Mouse (Mus musculus) midbrain, embryonic 14.5 days (tissue): ENCODE measurements at regions not wholly inside any gene's neighbourhood (a gene's known extent, or its start where the extent isn't known, plus 50 kb on each side); places are given as distances from the start of the nearest gene placed in this dataset.

Experiments
- ATAC-seq: fragments of 200-750 bp; cut with Nextera tagmentation; 2 replicates; pipeline ENCODE4 v1.8.0; 2017; ENCODE audit warnings: moderate number of reproducible peaks, moderate library complexity; ENCODE audit not compliant: low FRiP score, low TSS enrichment
- DNase-seq: peaks from one replicate; pipeline ENCODE4 v3.0.0-alpha.2; 2015
- H3K27ac ChIP-seq: fragments of 300-500 bp; sonication (generic); replicated peaks from 2 replicates; pipeline ENCODE4 v1.5.1; 2014; ENCODE audit warnings: mild to moderate bottlenecking, low read depth, low read length, moderate library complexity
- H3K27me3 ChIP-seq: fragments of 300-500 bp; sonication (generic); 2 replicates; pipeline ENCODE4 v1.6.1; 2014; ENCODE audit warnings: low read length, control low read depth, mixed read lengths; ENCODE audit not compliant: control insufficient read depth, insufficient read depth
- H3K36me3 ChIP-seq: fragments of 300-500 bp; sonication (generic); 2 replicates; pipeline ENCODE4 v1.6.1; 2014; ENCODE audit warnings: low read length, control low read depth; ENCODE audit not compliant: control insufficient read depth, insufficient read depth
- H3K4me1 ChIP-seq: fragments of 300-500 bp; sonication (generic); 2 replicates; pipeline ENCODE4 v1.6.1; 2014; ENCODE audit warnings: mild to moderate bottlenecking, antibody characterized with exemption, low read length, control low read depth; ENCODE audit not compliant: control insufficient read depth, insufficient read depth
- H3K4me2 ChIP-seq: fragments of 300-500 bp; sonication (generic); 2 replicates; pipeline ENCODE4 v1.6.1; 2014; ENCODE audit warnings: mild to moderate bottlenecking, low read length, moderate library complexity
- H3K4me3 ChIP-seq: fragments of 300-500 bp; sonication (generic); replicated peaks from 2 replicates; pipeline ENCODE4 v1.5.1; 2014; ENCODE audit warnings: low read depth, low read length
- H3K9ac ChIP-seq: fragments of 300-500 bp; sonication (generic); replicated peaks from 2 replicates; pipeline ENCODE4 v1.6.1; 2014; ENCODE audit warnings: mild to moderate bottlenecking, low read length, moderate library complexity
- H3K9me3 ChIP-seq: fragments of 300-500 bp; sonication (generic); 2 replicates; pipeline ENCODE4 v1.6.1; 2016; ENCODE audit warnings: low read length, control low read depth, mixed read lengths; ENCODE audit not compliant: control insufficient read depth
- WGBS: fragments of 180-500 bp; shearing (Covaris S2); extraction: QIAGEN DNeasy Blood & Tissue Kit; methylation state at CpG from one replicate; pipeline ENCODE4 v1.1.7; 2014; 5-methylcytosine and 5-hydroxymethylcytosine counted together

DNA sequence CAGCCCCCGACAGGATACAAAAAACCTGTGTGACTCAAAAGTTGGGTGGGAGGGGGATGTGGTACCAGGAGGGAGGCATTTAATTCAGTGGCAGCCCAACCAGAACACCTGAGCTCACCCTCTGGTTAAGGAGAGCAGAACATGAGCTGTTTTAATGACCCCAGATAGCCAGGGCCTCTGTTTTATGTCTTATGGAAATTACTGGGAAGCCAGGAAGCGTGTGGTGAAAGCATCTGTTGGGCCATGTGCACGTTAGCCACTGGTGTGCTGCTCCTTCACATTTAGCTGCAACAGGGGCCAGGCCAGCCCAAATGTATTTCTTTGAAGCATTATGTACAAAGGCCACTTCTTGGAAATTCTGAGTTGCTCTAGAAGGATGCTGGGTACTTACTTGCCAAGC lies 308.2 kb upstream of the Hnrnpa3 start:
- H3K27ac ChIP-seq: no peak overlapping the region

DNA sequence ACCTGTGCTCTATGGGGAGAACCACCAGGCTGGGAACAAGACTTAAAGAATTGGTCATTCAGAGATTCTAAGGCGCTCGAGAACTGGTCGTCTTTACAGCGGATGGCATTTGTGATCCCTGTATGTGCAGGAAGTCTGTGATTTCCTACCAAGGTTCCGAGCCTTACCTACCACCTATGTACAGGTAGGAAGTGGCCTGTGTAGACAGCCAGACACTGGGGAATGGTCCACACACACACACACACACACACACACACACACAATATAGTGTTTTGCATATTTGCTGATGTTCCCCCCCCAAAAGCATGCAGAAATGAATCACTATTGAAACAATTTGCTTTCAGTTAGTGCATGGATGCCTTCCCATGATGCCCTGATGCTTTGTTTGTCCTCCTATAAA lies 307.1 kb upstream of the Hnrnpa3 start:
- H3K9me3 ChIP-seq: no peaks in the 10 kb centered on the region
- 86% methylated on average over 5 of the region's 5 CpGs for WGBS
- no peaks in the 10 kb centered on the region for H3K4me1 ChIP-seq
- H3K4me3 ChIP-seq: no peak overlapping the region
- DNase-seq (peak; percentile 56), ATAC-seq (0 out of 2 replicates have a peak, but pooled peaks have one; percentile 27)
- H3K9ac ChIP-seq: no peak overlapping the region
- H3K27me3 ChIP-seq: no peaks in the 10 kb centered on the region
- H3K4me2 ChIP-seq: no peak overlapping the region
- peak overlapping the region; percentile 15; the same call in 1 of the 2 replicates for H3K27ac ChIP-seq
- H3K36me3 ChIP-seq: no peaks in the 10 kb centered on the region

More for the DNA sequence above, 308.2 kb upstream of the Hnrnpa3 start:
- Histone ChIP-seq H3K9ac (no peak overlapping the region), H3K4me2 (no peak overlapping the region), H3K4me1 (no peaks in the 10 kb centered on the region), H3K9me3 (no peaks in the 10 kb centered on the region), H3K4me3 (no peak overlapping the region), H3K27me3 (no peaks in the 10 kb centered on the region), H3K36me3 (no peaks in the 10 kb centered on the region)
- DNase-seq (no peak), ATAC-seq (no peak)
- WGBS: 80% methylated on average over 3 of the region's 3 CpGs

DNA sequence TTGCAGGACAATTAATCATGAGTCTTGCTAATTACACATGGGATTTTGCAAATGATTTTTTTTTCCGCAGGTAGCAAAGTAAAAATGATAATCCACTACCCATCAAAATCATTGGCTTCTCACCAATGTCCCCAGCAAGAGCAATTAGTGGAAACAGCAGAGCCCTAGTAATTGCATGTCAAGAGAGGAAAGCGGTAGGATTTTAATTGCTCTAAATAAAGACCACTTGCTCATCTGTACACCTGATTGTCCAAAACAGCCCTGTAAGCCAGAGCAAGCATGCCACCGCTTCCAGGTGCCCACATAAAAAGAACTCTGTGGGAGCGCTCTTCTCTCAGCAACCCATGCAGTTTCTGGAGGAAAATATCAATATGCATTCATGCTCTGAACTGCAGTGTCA lies 306.5 kb upstream of the Hnrnpa3 start:
- ATAC-seq: peak; percentile 46; the same call in 1 of the 2 replicates
- Histone ChIP-seq H3K9ac (no peak overlapping the region), H3K9me3 (no peaks in the 10 kb centered on the region), H3K27ac (peak overlapping the region; percentile 52), H3K36me3 (no peaks in the 10 kb centered on the region), H3K4me1 (no peaks in the 10 kb centered on the region), H3K27me3 (no peaks in the 10 kb centered on the region), H3K4me2 (no peak overlapping the region), H3K4me3 (no peak overlapping the region)
- 59% methylated on average over 4 of the region's 4 CpGs for WGBS
- peak; percentile 56 for DNase-seq

DNA sequence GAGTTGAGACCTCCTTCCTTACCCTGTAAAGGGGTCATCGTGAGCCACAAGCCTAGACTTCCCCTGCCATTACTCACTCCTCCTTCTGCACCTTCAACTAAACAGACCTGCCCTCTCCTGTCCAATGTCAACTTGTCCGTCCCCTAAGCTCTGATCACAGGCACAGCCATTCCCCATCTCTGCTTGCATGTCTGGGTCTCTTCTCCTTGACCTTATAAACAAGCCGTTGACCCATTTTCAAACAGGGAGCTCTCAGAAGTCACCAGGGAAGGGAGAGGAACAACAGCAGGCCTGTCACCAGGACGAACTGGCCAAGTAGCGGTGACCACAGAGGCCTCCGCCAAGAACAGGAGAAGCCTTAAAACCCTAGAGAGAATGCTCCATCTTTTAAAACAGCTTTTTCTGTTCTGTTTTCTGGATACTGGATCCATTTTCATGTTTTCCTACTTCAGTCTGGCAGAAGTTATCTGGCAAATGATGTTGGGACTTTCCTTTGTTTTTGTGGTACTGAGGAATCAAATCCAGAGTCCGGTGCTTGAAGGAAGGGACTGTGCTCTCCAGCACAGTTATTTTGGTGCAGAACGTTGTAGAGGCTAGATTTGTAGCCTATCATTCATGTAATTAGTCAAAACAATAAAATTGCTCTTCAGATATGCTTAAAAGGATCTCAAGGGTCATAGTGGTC lies 302.2 kb upstream of the Hnrnpa3 start:
- H3K9me3 ChIP-seq: no peaks in the 10 kb centered on the region
- DNase-seq (no peak), ATAC-seq (no peak)
- WGBS: 89% methylated on average over 8 of the region's 8 CpGs
- no peak overlapping the region for H3K9ac ChIP-seq
- no peaks in the 10 kb centered on the region for H3K4me1 ChIP-seq
- H3K36me3 ChIP-seq: no peaks in the 10 kb centered on the region
- no peak overlapping the region for H3K4me2 ChIP-seq
- no peak overlapping the region for H3K4me3 ChIP-seq
- no peak overlapping the region for H3K27ac ChIP-seq
- no peaks in the 10 kb centered on the region for H3K27me3 ChIP-seq

DNA sequence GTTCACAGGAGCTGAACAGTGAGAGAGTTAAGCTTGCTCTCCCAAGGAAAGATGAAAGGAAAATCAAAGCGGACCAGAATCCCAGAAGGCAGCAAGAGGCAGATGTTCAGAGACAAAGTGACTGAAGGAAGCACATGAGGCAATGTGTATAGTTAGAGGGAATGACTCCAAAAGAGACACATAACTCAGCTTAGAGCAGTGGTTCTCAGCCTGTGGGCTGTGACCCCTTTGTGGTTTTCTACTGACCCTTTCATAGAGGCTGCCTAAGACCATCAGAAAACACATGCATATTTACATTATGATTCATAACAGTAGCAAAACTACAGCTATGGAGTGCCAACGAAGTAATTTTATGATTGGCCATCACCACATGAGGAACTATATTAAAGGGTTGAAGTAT lies 301.5 kb upstream of the Hnrnpa3 start:
- Histone ChIP-seq H3K4me3 (no peak overlapping the region), H3K27me3 (no peaks in the 10 kb centered on the region), H3K27ac (no peak overlapping the region), H3K36me3 (no peaks in the 10 kb centered on the region), H3K4me1 (no peaks in the 10 kb centered on the region), H3K9me3 (no peaks in the 10 kb centered on the region), H3K4me2 (no peak overlapping the region), H3K9ac (no peak overlapping the region)
- 73% methylated on average over 2 of the region's 2 CpGs for WGBS
- DNase-seq: no peak
- no peak for ATAC-seq

DNA sequence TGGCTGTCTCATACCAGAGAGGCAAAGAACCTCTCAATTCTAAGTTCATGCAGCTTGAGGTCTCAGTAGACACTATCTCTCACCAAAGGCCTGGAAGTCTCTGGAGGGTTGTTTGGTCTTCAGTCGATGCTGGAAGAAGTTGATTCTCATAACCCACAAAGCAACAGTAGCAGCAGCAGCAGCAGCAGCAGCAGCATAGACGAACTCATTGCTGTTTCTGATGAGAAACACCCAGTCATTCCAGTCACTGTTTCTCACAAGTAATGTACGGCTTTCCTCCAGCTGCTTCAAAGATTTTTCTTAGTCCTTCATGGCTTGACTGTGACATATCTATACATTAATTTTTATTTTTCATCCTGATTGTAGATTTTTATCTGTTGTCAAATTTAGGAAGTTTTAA lies 298.1 kb upstream of the Hnrnpa3 start:
- Histone ChIP-seq H3K36me3 (no peaks in the 10 kb centered on the region), H3K27me3 (no peaks in the 10 kb centered on the region), H3K4me3 (no peak overlapping the region), H3K4me2 (no peak overlapping the region), H3K4me1 (no peaks in the 10 kb centered on the region), H3K9me3 (no peaks in the 10 kb centered on the region), H3K9ac (no peak overlapping the region), H3K27ac (no peak overlapping the region)
- no peak for ATAC-seq
- 87% methylated on average over 3 of the region's 3 CpGs for WGBS
- no peak for DNase-seq

DNA sequence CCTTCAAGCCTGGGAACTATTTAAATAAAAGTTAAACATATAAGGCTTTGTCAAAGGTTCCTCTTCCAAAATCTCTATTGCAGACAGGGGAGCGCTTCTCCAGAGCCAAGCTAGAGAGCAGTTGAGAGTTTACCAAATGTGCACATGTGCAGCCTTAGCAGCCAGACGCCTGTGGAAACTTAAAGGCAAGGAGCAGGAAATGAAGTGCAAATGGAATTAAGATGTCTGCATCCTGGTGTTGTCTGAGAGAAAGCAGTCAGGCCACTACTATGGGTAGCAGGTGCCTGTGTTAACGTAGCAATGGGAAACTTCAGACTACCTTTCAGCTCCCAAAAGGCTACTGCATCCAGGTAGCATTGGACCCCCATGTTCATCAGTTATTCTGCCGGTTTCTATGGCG lies 282.4 kb upstream of the Hnrnpa3 start:
- DNase-seq (no peak), ATAC-seq (no peak)
- Histone ChIP-seq H3K27ac (peak overlapping the region; percentile 58), H3K27me3 (no peaks in the 10 kb centered on the region), H3K4me1 (peaks cover 20% of the 10 kb centered on the region; the same call in 1 of the 2 replicates), H3K4me3 (no peak overlapping the region), H3K9me3 (no peaks in the 10 kb centered on the region), H3K9ac (no peak overlapping the region), H3K36me3 (no peaks in the 10 kb centered on the region), H3K4me2 (no peak overlapping the region)
- WGBS: 77% methylated on average over 5 of the region's 5 CpGs

DNA sequence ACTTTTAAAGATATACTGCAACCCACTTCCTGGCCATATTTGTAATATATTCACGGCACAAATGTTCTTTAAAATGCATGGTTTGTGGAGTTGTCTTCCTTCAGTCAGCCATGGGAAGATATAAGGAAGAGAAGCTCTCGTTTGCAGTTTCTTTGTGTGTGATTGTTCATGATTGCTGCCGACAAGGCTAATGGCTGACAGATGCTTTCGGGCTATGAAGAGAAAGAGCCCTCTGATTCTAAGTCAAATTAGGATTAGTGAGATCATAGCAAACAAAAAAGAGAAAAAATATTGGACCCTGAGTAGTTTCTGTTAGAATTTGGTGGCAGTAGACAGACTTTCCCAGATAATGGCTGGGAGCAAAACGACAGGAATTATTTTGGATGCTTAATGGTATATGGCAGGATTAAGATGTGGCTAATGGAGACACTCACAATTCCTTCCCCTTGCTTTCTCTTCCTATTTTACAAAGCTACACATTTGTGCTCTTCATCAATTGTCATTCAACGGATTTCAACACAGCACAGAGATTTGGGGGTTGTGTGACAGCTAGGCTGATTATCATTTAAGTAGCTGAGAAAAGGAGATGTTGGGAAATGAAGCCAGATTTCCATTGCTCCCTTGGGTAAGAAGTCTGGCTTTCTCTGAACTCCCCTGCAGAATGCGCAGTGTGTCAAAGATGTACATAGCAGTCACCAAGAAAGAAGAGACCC lies 273.4 kb upstream of the Hnrnpa3 start:
- ATAC-seq: no peak

DNA sequence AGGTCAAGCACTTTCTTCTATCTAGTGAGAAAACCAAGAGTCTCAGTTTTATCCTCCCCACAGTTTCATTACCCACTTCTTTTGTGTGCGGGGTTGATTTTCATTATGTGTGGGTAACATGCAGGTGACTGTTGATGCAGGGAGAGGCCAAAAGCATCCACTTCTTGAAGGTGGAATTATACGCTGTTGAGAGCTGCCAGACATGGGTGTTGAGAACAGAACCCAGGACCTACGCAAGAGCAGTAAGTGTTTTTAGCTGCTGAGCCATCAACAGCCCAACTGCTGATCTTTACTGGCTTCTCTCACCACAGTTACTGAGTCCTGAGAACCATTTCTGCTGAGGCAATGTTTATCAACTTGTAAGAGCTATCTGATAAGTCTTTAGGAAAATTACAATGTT lies 272.4 kb upstream of the Hnrnpa3 start:
- WGBS: 98% methylated on average over 3 of the region's 3 CpGs
- Histone ChIP-seq H3K27ac (0 out of 2 replicates have a peak overlapping the region, but pooled peaks have one; percentile 73), H3K4me2 (no peak overlapping the region), H3K27me3 (no peaks in the 10 kb centered on the region), H3K36me3 (no peaks in the 10 kb centered on the region), H3K9me3 (no peaks in the 10 kb centered on the region), H3K4me1 (peaks cover 14% of the 10 kb centered on the region), H3K9ac (no peak overlapping the region), H3K4me3 (no peak overlapping the region)
- ATAC-seq (no peak), DNase-seq (no peak)

More for the DNA sequence above, 273.4 kb upstream of the Hnrnpa3 start:
- no peak overlapping the region for H3K4me3 ChIP-seq
- H3K36me3 ChIP-seq: no peaks in the 10 kb centered on the region
- WGBS: 28% methylated on average over 7 of the region's 7 CpGs
- H3K4me1 ChIP-seq: peaks cover 14% of the 10 kb centered on the region
- H3K27me3 ChIP-seq: no peaks in the 10 kb centered on the region
- no peak overlapping the region for H3K4me2 ChIP-seq
- H3K27ac ChIP-seq: peak overlapping the region; percentile 73
- no peaks in the 10 kb centered on the region for H3K9me3 ChIP-seq
- H3K9ac ChIP-seq: no peak overlapping the region
- peak; percentile 60 for DNase-seq
